17 mouse cellular contexts compared by ENCODE assay signal in genomic region chr11:44881056-44881683, GRCm38 (mm10).
"Had no signal": no experiment of that assay in that cellular context is flagged by ENCODE, and none has a peak within 500 bp of the region (broad histone marks: within the 10 kb centered on the region; RNA-seq: fewer than 3 reads in every experiment).

No protein-coding gene starts in this region.

- H3K4me3 ChIP-seq: intestine, embryonic 15.5 days; limb, embryonic 12.5 days; midbrain, embryonic 12.5 days; neural tube, embryonic 13.5 days; stomach, embryonic 15.5 days had no signal

- ATAC-seq: intestine, embryonic 15.5 days; lung, postnatal 0 days; midbrain, embryonic 16.5 days had no signal

- H3K9me3 ChIP-seq: intestine, embryonic 15.5 days; limb, embryonic 12.5 days; midbrain, embryonic 12.5 days; neural tube, embryonic 13.5 days; stomach, embryonic 15.5 days had no signal

- DNase-seq: kidney, adult 18-20 months; kidney, postnatal 14 days; layer of hippocampus, adult 9-11 months; liver; lung, adult 2 months; lung, postnatal 36 days; retina, postnatal 1 day; right cerebral cortex, postnatal 4 days; spleen, adult 18-20 months had no signal

- H3K27ac ChIP-seq: intestine, embryonic 15.5 days; limb, embryonic 12.5 days; liver, embryonic 14.5 days; midbrain, embryonic 12.5 days; neural tube, embryonic 13.5 days; stomach, embryonic 15.5 days had no signal

- H3K36me3 ChIP-seq: intestine, embryonic 15.5 days; midbrain, embryonic 12.5 days; stomach, embryonic 15.5 days had no signal

- H3K4me1 ChIP-seq: intestine, embryonic 15.5 days; stomach, embryonic 15.5 days had no signal

- H3K27me3 ChIP-seq: intestine, embryonic 15.5 days; limb, embryonic 12.5 days; midbrain, embryonic 12.5 days; neural tube, embryonic 13.5 days; stomach, embryonic 15.5 days had no signal
